Mouse (Mus musculus) embryonic facial prominence, embryonic 12.5 days (tissue): ENCODE results near the gene Tmco4. TPM values are rescaled to one million over a fixed set of nuclear protein-coding genes. Genes with fewer than 3 reads are reported as not detected.
"Not testable (repeated sequence)": the region's sequence is repeated elsewhere in the genome, so short reads cannot be mapped to it uniquely, and the experiment has no call there.

Experiments
- ATAC-seq: fragments of 200-750 bp; cut with Nextera tagmentation; 2 replicates; pipeline ENCODE4 v1.8.0; 2017; ENCODE audit not compliant: insufficient number of reproducible peaks, insufficient read depth, low FRiP score, low TSS enrichment
- H3K27ac ChIP-seq: fragments of 300-500 bp; sonication (generic); 2 replicates; pipeline ENCODE4 v1.5.1; 2016; ENCODE audit warnings: mild to moderate bottlenecking
- H3K27me3 ChIP-seq: fragments of 300-500 bp; sonication (generic); 2 replicates; pipeline ENCODE4 v1.6.1; 2016; ENCODE audit warnings: mild to moderate bottlenecking, moderate library complexity
- H3K36me3 ChIP-seq: fragments of 300-500 bp; sonication (generic); 2 replicates; pipeline ENCODE4 v1.6.1; 2016; ENCODE audit warnings: mild to moderate bottlenecking
- H3K4me1 ChIP-seq: fragments of 300-500 bp; sonication (generic); 2 replicates; pipeline ENCODE4 v1.6.1; 2016
- H3K4me2 ChIP-seq: fragments of 300-500 bp; sonication (generic); replicated peaks from 2 replicates; pipeline ENCODE4 v1.6.1; 2016; ENCODE audit warnings: mild to moderate bottlenecking, moderate library complexity
- H3K4me3 ChIP-seq: fragments of 300-500 bp; sonication (generic); 2 replicates; pipeline ENCODE4 v1.5.1; 2016; ENCODE audit warnings: mild to moderate bottlenecking
- H3K9ac ChIP-seq: fragments of 300-500 bp; sonication (generic); 2 replicates; pipeline ENCODE4 v1.6.1; 2016; ENCODE audit warnings: mild to moderate bottlenecking, moderate library complexity
- H3K9me3 ChIP-seq: fragments of 300-500 bp; sonication (generic); 2 replicates; pipeline ENCODE4 v1.6.1; 2016; ENCODE audit warnings: mild to moderate bottlenecking, moderate library complexity
- WGBS: fragments of 180-500 bp; shearing (Covaris S2); methylation state at CpG from one replicate; pipeline ENCODE4 v1.1.7; 2016; 5-methylcytosine and 5-hydroxymethylcytosine counted together
- polyA plus RNA-seq: library from polyadenylated mRNA; unstranded; fragments of >200 nt; fragmentation: Nextera tagmentation; extraction: Ambion mirVana; gene quantifications from 2 replicates; pipeline ENCODE4 v1.2.1, GENCODE M21; 2016

Gene Tmco4
- polyA plus RNA-seq, 1 experiment from 2014 or later: 3.7 TPM

DNA sequence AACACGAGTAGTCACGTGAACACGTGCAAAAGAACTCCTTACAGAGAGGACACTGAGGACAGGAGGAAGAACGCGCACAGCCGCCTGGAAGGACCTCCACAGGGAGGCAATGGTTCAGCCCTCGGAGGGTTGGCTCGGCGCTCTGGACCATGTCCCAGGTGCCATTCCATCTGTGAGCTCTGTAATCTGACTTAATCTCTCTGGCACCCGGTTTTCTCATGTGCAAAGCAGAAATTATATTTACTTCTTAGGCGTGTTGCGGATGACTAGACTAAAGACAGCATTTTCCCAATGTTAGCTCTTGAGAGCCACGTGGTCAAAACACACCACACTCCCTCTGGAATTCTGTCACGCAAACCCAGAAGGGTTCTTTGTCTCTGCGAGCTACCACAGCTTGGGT lies 13.6 kb upstream of the Tmco4 start:
- Histone ChIP-seq H3K27ac (no peak overlapping the region), H3K4me3 (no peak overlapping the region), H3K9ac (no peak overlapping the region), H3K36me3 (no peaks in the 10 kb centered on the region), H3K27me3 (no peaks in the 10 kb centered on the region), H3K4me2 (no peak overlapping the region), H3K9me3 (no peaks in the 10 kb centered on the region), H3K4me1 (no peaks in the 10 kb centered on the region)
- no peak for ATAC-seq
- WGBS: 84% methylated on average over 15 of the region's 15 CpGs

DNA sequence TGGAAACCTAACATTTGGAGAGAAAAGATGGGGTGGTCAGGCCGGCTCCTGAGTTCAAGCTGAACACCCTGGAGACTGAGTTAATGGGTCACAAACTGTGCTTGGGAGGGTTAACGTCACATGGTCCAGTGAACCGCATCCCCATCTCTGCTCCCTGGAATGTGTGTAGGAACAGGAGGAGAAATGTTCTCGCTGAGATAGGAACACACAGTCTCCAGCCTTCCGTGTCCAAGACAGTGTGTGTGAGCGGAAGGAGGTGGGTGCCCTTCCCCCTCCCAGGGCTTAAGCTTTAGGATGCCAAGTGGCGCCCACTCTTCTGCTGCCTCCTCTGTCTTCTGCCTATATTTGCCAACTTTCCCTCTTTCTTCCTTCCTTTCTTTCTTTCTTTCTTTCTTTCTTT lies 12.8 kb upstream of the Tmco4 start:
- H3K27me3 ChIP-seq: no peaks in the 10 kb centered on the region
- H3K4me1 ChIP-seq: no peaks in the 10 kb centered on the region
- H3K9me3 ChIP-seq: no peaks in the 10 kb centered on the region
- H3K4me2 ChIP-seq: no peak overlapping the region
- H3K36me3 ChIP-seq: no peaks in the 10 kb centered on the region
- H3K9ac ChIP-seq: no peak overlapping the region
- H3K27ac ChIP-seq: no peak overlapping the region
- 70% methylated on average over 7 of the region's 7 CpGs for whole genome bisulfite sequencing
- no peak for ATAC-seq
- H3K4me3 ChIP-seq: no peak overlapping the region

DNA sequence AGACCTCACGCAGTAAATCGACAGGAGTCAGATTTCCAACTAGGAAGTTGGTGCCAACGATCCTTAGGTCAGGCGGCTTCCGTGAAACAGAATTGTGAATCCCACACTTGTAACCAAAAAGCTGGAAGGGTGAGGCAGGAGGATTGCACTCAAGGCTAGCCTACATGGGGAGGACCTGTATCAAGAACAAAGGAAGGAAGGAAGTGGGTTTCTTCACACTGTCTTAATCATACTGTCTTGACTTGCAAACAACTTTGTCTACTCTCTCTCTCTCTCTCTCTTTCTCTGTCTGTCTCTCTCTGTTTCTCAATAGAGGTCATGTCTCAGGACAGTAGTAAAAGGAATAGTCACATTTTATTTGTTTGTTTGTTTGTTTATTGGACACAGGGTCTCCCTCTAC lies 10.0 kb upstream of the Tmco4 start:
- WGBS: 86% methylated on average over 5 of the region's 5 CpGs
- no peak for ATAC-seq
- H3K4me3 ChIP-seq: no peak overlapping the region
- H3K4me1 ChIP-seq: no peaks in the 10 kb centered on the region
- H3K36me3 ChIP-seq: no peaks in the 10 kb centered on the region
- H3K9me3 ChIP-seq: no peaks in the 10 kb centered on the region
- H3K4me2 ChIP-seq: no peak overlapping the region
- H3K9ac ChIP-seq: no peak overlapping the region
- no peak overlapping the region for H3K27ac ChIP-seq
- no peaks in the 10 kb centered on the region for H3K27me3 ChIP-seq

DNA sequence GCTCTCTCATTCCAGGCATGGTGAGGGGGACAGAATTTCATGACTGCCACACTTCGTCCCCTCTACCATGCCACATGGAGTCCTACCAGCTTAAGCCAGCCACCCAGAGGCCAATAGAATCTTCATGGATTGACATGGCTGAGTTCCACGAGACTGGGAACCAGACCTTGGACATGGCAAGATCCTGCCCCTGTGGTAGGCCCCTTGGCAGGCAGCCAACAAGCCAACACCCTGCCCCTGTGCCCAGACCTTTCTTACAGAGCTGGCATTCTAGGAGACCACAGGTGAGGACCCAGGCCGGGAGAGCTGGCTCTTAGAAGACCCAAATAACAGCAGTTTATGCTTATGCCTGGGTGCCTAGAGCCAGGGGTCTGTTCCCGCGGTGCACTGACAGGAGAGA lies 6.8 kb upstream of the Tmco4 start:
- no peak overlapping the region for H3K27ac ChIP-seq
- H3K9ac ChIP-seq: no peak overlapping the region
- WGBS: 78% methylated on average over 5 of the region's 5 CpGs
- no peaks in the 10 kb centered on the region for H3K9me3 ChIP-seq
- no peaks in the 10 kb centered on the region for H3K27me3 ChIP-seq
- H3K4me2 ChIP-seq: no peak overlapping the region
- no peak for ATAC-seq
- no peaks in the 10 kb centered on the region for H3K4me1 ChIP-seq
- no peak overlapping the region for H3K4me3 ChIP-seq
- no peaks in the 10 kb centered on the region for H3K36me3 ChIP-seq

DNA sequence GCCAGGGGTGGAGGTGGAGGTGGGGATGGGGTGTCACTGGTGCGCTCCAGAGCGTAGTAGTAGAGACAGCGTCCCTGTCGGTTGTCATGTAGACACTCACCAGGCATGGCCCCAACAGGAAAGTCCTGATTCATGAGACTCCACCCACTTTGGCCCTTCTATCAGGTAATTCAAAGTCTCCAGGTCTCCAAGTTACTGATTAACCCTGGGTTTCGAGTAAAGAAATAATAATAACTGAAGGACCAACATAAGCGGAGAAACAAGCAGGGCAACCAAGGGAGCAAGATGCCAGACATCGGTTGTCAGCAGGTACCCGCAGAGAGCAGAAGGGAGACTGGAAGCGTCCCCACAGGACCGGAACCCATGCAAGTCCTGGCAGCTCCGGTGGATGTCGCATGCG lies 5.8 kb upstream of the Tmco4 start, which contains the start of gene Rnf186:
Gene Rnf186, plus strand, starts transcription at position 247 of the 400 bp plus-strand sequence.
- no peak for ATAC-seq
- Histone ChIP-seq H3K27ac (no peak within 1 kb of the TSS), H3K4me3 (no peak within 1 kb of the TSS), H3K4me2 (no peak within 1 kb of the TSS), H3K9ac (no peak within 1 kb of the TSS), H3K36me3 (no peaks in the 10 kb centered on the region), H3K4me1 (0 out of 2 replicates have a peak, but pooled peaks cover under 1% of the 10 kb centered on the region), H3K27me3 (no peaks in the 10 kb centered on the region), H3K9me3 (no peaks in the 10 kb centered on the region)
- 90% methylated on average over 13 of the region's 13 CpGs for WGBS

DNA sequence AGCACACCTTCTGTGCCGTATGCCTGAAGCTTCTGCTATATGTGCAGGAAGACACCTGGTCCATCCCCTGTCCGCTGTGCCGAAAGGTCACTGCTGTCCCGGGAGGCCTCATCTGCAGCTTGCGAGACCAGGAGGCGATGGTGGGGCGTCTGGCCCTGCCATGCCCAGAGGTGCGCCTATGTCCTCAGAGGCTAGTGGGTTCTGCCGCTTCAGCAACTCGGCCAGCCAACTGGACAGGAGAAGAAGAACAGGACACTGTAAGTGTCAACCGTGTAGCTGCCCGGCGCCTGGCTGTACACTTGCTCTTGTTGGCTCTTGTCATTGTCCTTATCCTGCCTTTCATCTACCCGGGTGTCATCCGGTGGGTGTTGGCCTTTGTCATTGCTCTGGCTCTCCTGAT lies 5.2 kb upstream of the Tmco4 start:
- 90% methylated on average over 15 of the region's 15 CpGs for WGBS
- Histone ChIP-seq H3K27me3 (no peaks in the 10 kb centered on the region), H3K27ac (no peak overlapping the region), H3K9me3 (no peaks in the 10 kb centered on the region), H3K4me3 (no peak overlapping the region), H3K4me1 (peaks cover 6% of the 10 kb centered on the region), H3K9ac (no peak overlapping the region), H3K4me2 (no peak overlapping the region), H3K36me3 (no peaks in the 10 kb centered on the region)
- no peak for ATAC-seq

DNA sequence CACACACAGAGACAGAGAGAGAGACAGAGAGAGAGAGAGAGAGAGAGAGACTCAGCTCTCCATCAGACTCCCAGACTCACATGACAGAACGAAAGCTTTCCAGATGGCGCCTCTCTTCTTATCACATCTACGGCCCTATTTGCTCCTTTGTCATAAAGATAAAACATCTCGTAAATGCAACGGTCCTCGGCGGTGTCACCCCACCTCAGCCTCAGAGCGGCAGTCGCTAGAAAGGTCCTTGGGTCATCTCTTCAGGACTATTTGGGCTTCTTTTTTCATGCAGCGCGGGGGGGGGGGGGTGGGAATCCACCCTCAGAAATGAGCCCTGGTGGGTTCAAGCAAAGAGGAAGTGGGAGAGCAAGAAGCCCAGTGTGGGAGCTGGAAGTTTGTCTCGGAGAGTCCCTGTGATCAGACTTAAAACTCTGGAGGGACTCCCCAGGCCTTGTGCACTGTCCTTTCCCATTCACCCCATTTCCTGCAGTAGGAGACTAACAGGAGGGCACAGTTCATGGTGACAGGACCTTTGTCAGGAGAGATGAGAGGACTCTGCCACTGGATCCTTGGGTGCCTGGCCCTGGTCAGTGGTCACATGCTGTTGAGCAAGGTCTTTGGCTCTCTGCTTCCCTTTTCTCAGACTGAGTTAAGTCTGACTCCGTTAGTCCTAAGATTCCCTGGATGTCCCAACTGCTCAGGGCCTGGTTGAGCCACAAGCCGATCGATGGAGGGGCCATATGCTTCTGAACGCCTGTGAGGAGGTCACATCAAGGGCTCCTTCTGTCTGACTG lies 3.7 kb upstream of the Tmco4 start:
- WGBS: 81% methylated on average over 16 of the region's 16 CpGs
- Histone ChIP-seq H3K9me3 (no peaks in the 10 kb centered on the region), H3K9ac (no peak overlapping the region), H3K4me1 (peaks cover 6% of the 10 kb centered on the region), H3K4me2 (no peak overlapping the region), H3K27me3 (no peaks in the 10 kb centered on the region), H3K4me3 (no peak overlapping the region), H3K27ac (no peak overlapping the region), H3K36me3 (no peaks in the 10 kb centered on the region)
- ATAC-seq: no peak

DNA sequence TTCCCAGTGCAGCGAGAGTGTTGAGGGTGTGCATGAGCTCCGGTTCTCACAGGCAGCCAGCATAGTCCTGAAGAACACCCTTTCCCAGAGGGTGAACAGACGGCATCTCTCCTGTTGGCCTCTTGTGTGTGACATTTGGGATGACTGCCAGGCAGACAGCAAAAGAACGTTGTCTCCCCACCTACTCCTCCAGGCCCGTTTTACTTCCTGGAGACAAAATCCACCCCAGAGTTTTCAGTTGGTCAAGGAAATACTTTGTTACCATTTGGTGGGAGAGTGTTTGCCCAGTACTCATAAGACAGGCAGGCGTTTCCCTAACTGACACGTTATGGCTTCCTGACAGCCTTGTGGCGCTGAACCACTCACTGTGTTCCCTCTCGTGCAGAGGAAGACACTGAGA lies 3.0 kb upstream of the Tmco4 start:
- H3K4me3 ChIP-seq: no peak overlapping the region
- ATAC-seq: no peak
- H3K4me2 ChIP-seq: no peak overlapping the region
- H3K27me3 ChIP-seq: no peaks in the 10 kb centered on the region
- H3K4me1 ChIP-seq: peaks cover 6% of the 10 kb centered on the region
- H3K9ac ChIP-seq: no peak overlapping the region
- no peak overlapping the region for H3K27ac ChIP-seq
- H3K9me3 ChIP-seq: no peaks in the 10 kb centered on the region
- no peaks in the 10 kb centered on the region for H3K36me3 ChIP-seq
- WGBS: 73% methylated on average over 9 of the region's 9 CpGs

DNA sequence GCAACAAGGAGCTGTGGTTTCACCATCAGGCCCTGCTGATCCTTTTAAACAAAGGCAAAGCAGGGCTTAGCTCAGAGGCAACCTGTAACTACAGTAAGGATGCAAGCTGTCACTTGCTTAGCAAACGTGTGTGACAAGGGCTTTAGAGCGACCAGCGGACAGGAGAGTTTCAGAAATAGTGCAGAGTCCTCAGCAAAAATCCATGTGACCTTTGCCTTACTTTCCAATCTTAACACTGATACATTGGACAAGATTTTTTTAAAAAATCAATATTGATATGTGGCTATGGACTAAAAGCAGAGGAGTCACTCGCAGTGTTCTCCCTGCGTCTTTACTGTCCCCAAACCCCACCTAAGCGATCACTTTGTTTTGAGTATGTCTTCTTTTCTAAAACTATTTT lies 1.3 kb upstream of the Tmco4 start:
- Histone ChIP-seq H3K4me2 (no peak overlapping the region), H3K9ac (no peak overlapping the region), H3K27me3 (no peaks in the 10 kb centered on the region), H3K9me3 (no peaks in the 10 kb centered on the region), H3K4me3 (no peak overlapping the region), H3K4me1 (peaks cover 6% of the 10 kb centered on the region), H3K36me3 (no peaks in the 10 kb centered on the region), H3K27ac (no peak overlapping the region)
- ATAC-seq: no peak
- 91% methylated on average over 6 of the region's 6 CpGs for WGBS

DNA sequence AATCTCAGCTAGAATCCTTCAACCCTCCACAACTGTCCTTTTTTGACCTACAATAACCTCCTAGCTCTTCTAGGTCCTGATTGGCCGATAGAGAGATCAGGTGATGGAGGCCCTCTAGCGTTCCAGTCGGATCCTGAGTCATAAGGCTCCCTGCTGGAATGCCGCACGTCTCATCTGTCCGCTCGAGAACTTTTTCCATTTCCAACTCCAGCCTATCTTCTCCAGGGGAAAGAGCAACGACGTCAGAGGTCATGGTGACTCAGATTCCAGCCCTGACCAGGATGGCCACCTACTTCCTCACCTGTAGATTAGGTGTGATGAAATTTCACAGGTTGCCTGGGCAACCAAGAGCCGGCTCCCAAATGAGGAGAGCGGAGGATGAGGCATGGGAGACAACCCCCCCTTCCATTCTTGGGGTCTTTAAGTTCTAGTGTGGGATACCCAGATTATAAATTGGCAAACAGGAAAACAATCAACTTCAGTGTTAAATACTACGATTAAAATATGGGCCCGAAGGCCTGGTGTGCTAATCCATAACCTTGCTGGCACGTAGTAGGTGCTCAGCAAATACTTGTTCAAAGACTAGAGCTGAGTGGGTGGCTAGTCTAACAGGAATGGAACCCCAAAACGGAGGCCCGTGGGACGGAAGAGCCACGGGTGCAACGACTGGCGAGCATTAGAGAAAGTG lies 405 bp upstream of the Tmco4 start:
- Histone ChIP-seq H3K4me3 (peak overlapping the region; percentile 56), H3K9ac (peak overlapping the region; percentile 83), H3K4me1 (peaks cover 6% of the 10 kb centered on the region), H3K9me3 (no peaks in the 10 kb centered on the region), H3K36me3 (no peaks in the 10 kb centered on the region), H3K27ac (no peak overlapping the region), H3K4me2 (peak overlapping the region; percentile 97), H3K27me3 (no peaks in the 10 kb centered on the region)
- no peak for ATAC-seq
- WGBS: 26% methylated on average over 20 of the region's 20 CpGs

DNA sequence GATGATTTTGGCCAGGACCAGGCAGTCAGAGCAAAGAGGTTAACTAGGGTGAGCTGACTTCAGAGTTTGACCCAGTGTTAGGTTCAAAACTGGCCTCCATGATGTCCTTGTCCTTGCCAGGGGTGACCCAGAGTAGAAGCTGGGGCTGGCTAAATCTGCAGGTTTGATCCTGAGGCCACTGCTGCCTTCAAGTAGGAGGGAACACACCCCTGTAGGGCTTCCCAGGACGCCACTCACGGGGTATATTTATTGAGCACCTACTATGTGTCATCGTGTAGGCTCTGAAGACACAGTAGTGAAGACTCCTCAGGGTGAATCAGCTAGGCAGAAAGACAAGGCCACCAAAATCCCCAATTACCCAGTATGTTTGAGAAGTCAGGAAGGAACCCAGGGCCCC lies 1.0 kb downstream of the Tmco4 start:
- Histone ChIP-seq H3K9ac (no peak overlapping the region), H3K36me3 (no peaks in the 10 kb centered on the region), H3K4me3 (peak overlapping the region; percentile 56), H3K4me2 (peak overlapping the region; percentile 97), H3K4me1 (peaks cover 6% of the 10 kb centered on the region), H3K27me3 (no peaks in the 10 kb centered on the region), H3K27ac (no peak overlapping the region), H3K9me3 (no peaks in the 10 kb centered on the region)
- ATAC-seq: no peak
- 51% methylated on average over 3 of the region's 3 CpGs for WGBS

DNA sequence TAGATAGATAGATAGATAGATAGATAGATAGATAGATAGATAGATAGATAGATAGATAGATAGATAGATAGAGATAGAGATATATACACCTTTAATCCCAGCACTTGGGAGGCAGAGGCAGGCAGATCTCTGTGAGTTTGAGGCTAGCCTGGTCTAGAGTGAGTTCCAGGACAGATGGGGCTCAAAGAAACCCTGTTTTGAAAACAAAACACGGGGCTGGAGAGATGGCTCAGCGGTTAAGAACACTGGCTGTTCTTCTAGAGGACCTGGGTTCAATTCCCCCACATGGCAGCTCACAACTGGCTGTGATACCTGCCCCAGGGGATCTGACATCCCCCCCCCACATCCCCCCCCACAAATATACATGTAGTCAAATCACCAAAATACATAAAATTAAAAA lies 1.9 kb downstream of the Tmco4 start:
- H3K27me3 ChIP-seq, H3K9me3 ChIP-seq, H3K4me3 ChIP-seq, ATAC-seq, H3K9ac ChIP-seq, H3K36me3 ChIP-seq, H3K4me1 ChIP-seq, H3K4me2 ChIP-seq, H3K27ac ChIP-seq: not testable (repeated sequence)
- WGBS: 90% methylated on average over 2 of the region's 2 CpGs
